Mouse (Mus musculus): ENCODE measurements around the gene Fam71e1.
A peak's percentile ranks its signal among the peaks of the same experiment; 100 is the strongest.

Fam71e1 gene

DNA sequence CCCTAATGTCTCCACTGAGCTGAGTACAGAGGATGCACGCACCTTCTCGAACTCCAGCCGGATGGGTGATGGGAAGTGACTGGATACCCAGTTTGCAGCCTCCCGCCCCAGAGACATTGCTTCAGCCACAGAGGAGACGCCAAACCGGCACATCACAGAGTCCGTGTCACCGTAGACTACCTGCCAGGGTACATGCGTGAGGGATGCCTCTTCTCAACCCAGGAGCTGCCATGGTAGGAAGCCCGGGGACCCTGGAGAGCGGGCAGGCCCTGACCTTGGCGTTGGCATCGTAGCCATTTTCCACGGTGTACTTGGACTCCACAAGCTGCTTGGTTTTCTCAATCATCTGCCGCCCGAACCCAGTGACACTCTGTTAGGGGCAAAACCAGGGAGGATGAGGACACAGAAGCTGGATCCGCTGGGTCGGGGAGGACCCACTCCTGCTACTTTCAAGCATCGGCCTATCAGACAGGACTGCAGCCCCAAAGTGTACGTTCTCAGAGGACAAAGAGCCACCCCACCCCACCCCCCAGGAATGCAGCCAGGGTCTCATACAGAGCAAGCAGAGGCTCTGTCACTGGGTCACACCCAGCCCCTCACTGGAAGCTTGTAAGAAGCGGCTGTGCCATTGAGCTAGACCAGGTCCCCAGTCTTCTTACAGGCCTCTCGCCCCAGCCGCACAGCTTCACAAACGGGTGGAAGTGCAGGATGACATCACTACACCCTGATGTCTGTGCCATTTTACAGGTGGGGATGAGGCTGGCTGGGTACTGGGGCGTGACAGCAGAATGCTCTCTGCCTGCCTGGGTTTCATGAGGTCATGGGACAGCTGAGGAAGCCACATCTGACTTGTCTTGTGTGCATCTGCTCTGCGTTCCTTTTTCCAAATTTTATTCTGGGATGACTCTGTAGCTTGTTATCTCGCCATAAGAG, 39.5 kb downstream of the Fam71e1 start:
- no peak for DNase-seq (ENCODE audit: low read depth)

- DNase-seq (ENCODE audit: low read depth) = no peak
These were observed 40.2 kb downstream of the Fam71e1 start for GRCm38 (mm10) chr7:44536590-44536968.

GRCm38 (mm10) chr7:44537009-44537408, 40.6 kb downstream of the Fam71e1 start:
- DNase-seq (ENCODE audit: low read depth) = no peak

DNA sequence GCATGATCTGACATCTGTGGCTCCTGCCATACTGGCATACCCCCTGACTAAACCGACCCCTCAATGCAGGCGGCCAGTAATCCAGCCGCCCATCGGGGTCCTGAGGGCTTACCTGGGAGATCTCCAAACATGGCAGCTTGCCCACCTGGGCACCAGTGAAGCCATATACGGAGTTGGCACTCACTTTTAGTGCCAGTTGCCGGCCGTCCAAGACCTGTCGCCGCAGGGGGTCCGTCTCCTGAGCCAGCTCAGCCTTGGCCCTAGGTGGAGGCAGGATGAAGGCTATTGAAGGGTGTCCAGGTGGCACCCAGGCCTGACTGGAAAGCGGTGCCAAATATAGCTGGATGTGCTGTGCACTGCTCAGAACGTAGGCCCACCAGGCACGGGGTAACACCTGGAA, 41.1 kb downstream of the Fam71e1 start:
- no peak for DNase-seq (ENCODE audit: low read depth)

DNA sequence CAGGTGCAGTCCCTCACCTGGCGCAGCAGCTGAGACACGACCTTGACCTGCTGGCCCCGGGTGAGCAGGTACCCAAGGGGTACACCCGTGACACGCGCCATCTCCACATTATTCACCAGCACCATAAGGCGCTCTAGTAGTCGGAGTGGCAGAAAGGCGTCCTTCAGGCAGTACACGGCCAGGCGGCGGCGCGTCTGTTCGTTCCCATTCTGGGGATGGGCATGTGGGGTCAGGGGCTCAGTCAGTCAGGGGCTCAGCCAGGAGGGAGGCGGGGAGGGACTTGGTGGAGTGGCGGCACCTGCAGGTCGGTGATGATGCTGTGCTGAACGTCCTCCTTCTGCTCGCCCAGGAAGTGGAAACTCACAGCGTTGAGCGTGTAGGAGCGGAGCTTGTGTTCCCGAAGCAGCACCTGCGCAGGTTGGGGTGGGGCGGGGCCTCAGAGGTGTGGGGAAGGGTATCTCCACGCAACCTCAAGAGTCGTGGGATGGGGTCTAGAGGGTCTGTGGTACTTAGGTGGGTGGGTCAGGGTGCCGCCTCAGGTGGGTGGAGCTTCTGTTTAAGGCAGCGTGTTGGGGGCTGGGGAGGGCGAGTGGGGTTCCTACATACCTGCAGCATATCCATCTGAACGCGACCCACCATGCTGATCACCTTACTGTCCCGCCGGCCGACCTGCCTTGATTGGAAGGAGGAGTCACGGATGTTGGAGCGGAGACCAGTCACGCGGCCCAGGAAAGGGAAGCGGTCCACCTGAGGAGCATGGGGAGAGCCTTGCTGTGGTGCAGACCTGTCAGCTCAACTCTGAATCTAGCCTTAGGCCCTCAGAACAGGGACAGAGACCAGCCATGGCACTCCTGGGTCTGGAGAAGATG, 42.6 kb downstream of the Fam71e1 start:
- DNase-seq (ENCODE audit: low read depth) = no peak

GRCm38 (mm10) chr7:44542555-44542954, 46.2 kb downstream of the Fam71e1 start:
- no peak for DNase-seq (ENCODE audit: low read depth)

GRCm38 (mm10) chr7:44543071-44543470, 46.7 kb downstream of the Fam71e1 start:
- DNase-seq (ENCODE audit: low read depth) = no peak

DNA sequence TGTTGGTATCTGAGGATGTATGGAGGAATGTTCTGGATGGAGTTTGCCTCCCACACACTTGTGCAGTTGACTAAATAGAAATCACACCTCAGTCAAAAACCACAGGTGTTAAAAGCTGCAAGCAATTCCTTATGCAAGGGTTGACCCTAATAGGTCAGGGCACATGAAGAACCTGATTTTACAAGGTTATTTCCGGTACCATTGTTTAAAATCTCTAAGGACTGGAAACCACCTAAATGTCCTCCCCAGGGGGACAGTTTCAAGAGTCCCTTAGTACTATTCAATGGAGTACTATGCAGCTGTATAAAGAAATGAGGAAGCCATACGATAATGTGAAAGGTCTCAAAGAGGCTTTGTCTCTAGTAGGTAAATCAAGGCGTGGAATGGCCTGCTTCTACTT, 49.9 kb downstream of the Fam71e1 start:
- DNase-seq (ENCODE audit: low read depth) = no peak

DNA sequence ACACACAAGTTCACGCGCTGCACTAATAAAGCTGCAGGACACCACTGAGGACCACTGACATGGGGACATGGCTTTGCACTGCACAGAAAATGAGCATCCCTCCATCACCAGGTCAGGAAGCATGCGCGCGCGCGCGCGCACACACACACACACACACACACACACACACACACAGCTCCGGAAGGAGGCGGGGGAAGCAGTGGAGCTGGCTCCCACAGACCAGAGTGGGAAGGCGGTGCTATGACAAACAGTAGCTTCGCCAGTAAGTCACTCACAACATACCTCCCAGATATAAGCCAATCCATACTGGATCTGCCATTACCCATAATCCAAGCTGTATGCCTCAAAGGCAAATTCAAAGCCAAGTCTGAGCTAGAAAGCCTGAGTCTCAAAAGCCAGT, 50.7 kb downstream of the Fam71e1 start:
- peak; percentile 70 for DNase-seq (ENCODE audit: low read depth)

DNA sequence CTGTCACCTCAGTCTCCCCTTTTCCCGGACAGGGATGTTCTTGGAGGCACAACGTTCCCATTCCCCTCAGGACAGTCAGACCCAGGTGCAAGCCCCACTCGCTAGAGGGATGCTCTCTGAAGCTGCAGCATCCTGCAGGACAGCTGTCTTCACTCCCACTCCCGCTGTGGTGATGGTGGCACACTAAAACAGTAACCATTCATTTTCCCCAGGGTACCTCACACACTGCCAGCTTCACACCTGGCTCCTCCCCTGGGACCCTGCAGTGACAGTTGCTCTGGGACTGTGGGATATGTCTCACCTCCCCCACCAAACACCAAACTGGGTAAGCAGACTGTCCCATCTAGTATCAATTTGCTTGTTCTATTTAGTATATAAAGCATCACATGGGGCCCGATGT, 51.3 kb downstream of the Fam71e1 start:
- DNase-seq (ENCODE audit: low read depth) = no peak

- DNase-seq (ENCODE audit: low read depth) = peak; percentile 100
These were observed 52.2 kb downstream of the Fam71e1 start, which contains the start of gene Pold1 for GRCm38 (mm10) chr7:44548497-44549087. Pold1 (minus strand) TSS chr7:44548849.

- no peak for DNase-seq (ENCODE audit: low read depth)
These were observed 53.4 kb downstream of the Fam71e1 start for GRCm38 (mm10) chr7:44549621-44550408.

DNA sequence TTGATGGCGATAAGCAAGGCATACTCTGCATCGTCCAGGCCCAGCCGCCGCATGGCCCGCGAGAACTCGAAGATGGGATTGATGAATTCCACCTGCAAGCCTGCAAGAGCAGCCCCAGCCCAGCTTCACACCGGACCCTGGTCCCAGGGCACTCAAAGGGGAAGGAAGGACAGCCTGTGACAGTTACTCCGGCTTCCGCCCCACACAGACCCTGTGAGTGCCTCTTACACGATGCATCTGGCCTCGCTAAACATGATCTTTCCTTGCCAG, 54.0 kb downstream of the Fam71e1 start:
- DNase-seq (ENCODE audit: low read depth) = no peak
